Mouse (Mus musculus) liver, postnatal 0 days (tissue): ENCODE measurements at regions not wholly inside any gene's neighbourhood (a gene's known extent, or its start where the extent isn't known, plus 50 kb on each side); places are given as distances from the start of the nearest gene placed in this dataset.

Experiments
- ATAC-seq: fragments of 200-750 bp; cut with Nextera tagmentation; 2 replicates; pipeline ENCODE4 v1.8.0; 2017; ENCODE audit warnings: mild to moderate bottlenecking, moderate library complexity
- DNase-seq: peaks from one replicate; pipeline ENCODE4 v3.0.0-alpha.2; 2016
- H3K27ac ChIP-seq: fragments of 300-500 bp; sonication (generic); 2 replicates; pipeline ENCODE4 v1.5.1; 2014; ENCODE audit warnings: antibody characterized with exemption, moderate library complexity, mild to moderate bottlenecking, low read depth
- H3K27me3 ChIP-seq: fragments of 300-500 bp; sonication (generic); 2 replicates; pipeline ENCODE4 v1.6.1; 2014; ENCODE audit warnings: low read length, control low read depth, mixed read lengths; ENCODE audit not compliant: insufficient read depth
- H3K36me3 ChIP-seq: fragments of 300-500 bp; sonication (generic); replicated peaks from 2 replicates; pipeline ENCODE4 v1.6.1; 2014; ENCODE audit warnings: mild to moderate bottlenecking, control low read depth, low read length, moderate library complexity, mixed read lengths; ENCODE audit not compliant: insufficient read depth
- H3K4me1 ChIP-seq: fragments of 300-500 bp; sonication (generic); 2 replicates; pipeline ENCODE4 v1.6.1; 2014; ENCODE audit warnings: antibody characterized with exemption, mild to moderate bottlenecking, control low read depth; ENCODE audit not compliant: insufficient read depth
- H3K4me2 ChIP-seq: fragments of 300-500 bp; sonication (generic); 2 replicates; pipeline ENCODE4 v1.6.1; 2014; ENCODE audit warnings: low read depth, mild to moderate bottlenecking, low read length, moderate library complexity, mixed read lengths
- H3K4me3 ChIP-seq: fragments of 300-500 bp; sonication (generic); 2 replicates; pipeline ENCODE4 v1.5.1; 2014; ENCODE audit warnings: low read depth, low read length
- H3K9ac ChIP-seq: fragments of 300-500 bp; sonication (generic); replicated peaks from 2 replicates; pipeline ENCODE4 v1.6.1; 2014; ENCODE audit warnings: mild to moderate bottlenecking, moderate library complexity
- H3K9me3 ChIP-seq: fragments of 300-500 bp; sonication (generic); 2 replicates; pipeline ENCODE4 v1.6.1; 2016; ENCODE audit warnings: mild to moderate bottlenecking, control low read depth, low read length, mixed read lengths
- CTCF ChIP-seq: sonication (generic); IDR thresholded peaks from 2 replicates; pipeline ENCODE4 v1.5.1; 2016; ENCODE audit warnings: antibody characterized with exemption, low read depth
- EP300 ChIP-seq: IDR thresholded peaks from 2 replicates; pipeline ENCODE4 v1.6.1; 2016; ENCODE audit warnings: antibody characterized with exemption, low read depth, mild to moderate bottlenecking
- WGBS: fragments of 180-500 bp; shearing (Covaris S2); extraction: QIAGEN DNeasy Blood & Tissue Kit; methylation state at CpG from one replicate; pipeline ENCODE4 v1.1.7; 2014; ENCODE audit not compliant: insufficient replicate concordance; 5-methylcytosine and 5-hydroxymethylcytosine counted together

- Histone ChIP-seq H3K27ac (no peak overlapping the region), H3K36me3 (no peaks in the 10 kb centered on the region)
- no peak for DNase-seq
Measured at GRCm38 (mm10) chr1:80025863-80026616, 165.1 kb upstream of the Serpine2 start.

GRCm38 (mm10) chr1:80023518-80024095, 162.6 kb upstream of the Serpine2 start:
- ATAC-seq (no peak), DNase-seq (no peak)
- TF ChIP-seq EP300 = no peak
- no peak for TF ChIP-seq CTCF
- H3K4me2 ChIP-seq = no peak overlapping the region
- WGBS = 57% methylated on average over 6 of the region's 6 CpGs
- peaks cover 8% of the 10 kb centered on the region for H3K4me1 ChIP-seq
- no peaks in the 10 kb centered on the region for H3K9me3 ChIP-seq
- no peak overlapping the region for H3K9ac ChIP-seq
- no peak overlapping the region for H3K4me3 ChIP-seq
- no peaks in the 10 kb centered on the region for H3K36me3 ChIP-seq
- H3K27ac ChIP-seq = no peak overlapping the region
- no peaks in the 10 kb centered on the region for H3K27me3 ChIP-seq

More at GRCm38 (mm10) chr1:80025863-80026616, 165.1 kb upstream of the Serpine2 start:
- ATAC-seq = no peak; the same call in 1 of the 2 replicates
- peaks cover 21% of the 10 kb centered on the region for H3K4me1 ChIP-seq
- no peak overlapping the region for H3K4me2 ChIP-seq
- no peaks in the 10 kb centered on the region for H3K9me3 ChIP-seq
- 64% methylated on average over 4 of the region's 4 CpGs for WGBS
- no peaks in the 10 kb centered on the region for H3K27me3 ChIP-seq
- no peak overlapping the region for H3K9ac ChIP-seq
- TF ChIP-seq CTCF = no peak
- no peak for TF ChIP-seq EP300
- no peak overlapping the region for H3K4me3 ChIP-seq

GRCm38 (mm10) chr1:80021866-80022265, 160.9 kb upstream of the Serpine2 start:
- Histone ChIP-seq H3K4me1 (peaks cover 8% of the 10 kb centered on the region), H3K27me3 (no peaks in the 10 kb centered on the region), H3K9ac (no peak overlapping the region), H3K36me3 (no peaks in the 10 kb centered on the region), H3K9me3 (no peaks in the 10 kb centered on the region), H3K4me3 (no peak overlapping the region), H3K4me2 (no peak overlapping the region), H3K27ac (no peak overlapping the region)
- ATAC-seq = no peak
- DNase-seq = no peak
- WGBS = 63% methylated on average over 3 of the region's 3 CpGs
- TF ChIP-seq CTCF = no peak
- no peak for TF ChIP-seq EP300

GRCm38 (mm10) chr1:80018391-80019065, 157.5 kb upstream of the Serpine2 start:
- Histone ChIP-seq H3K27ac (no peak overlapping the region), H3K4me3 (no peak overlapping the region), H3K9ac (no peak overlapping the region), H3K27me3 (no peaks in the 10 kb centered on the region), H3K4me2 (no peak overlapping the region), H3K9me3 (no peaks in the 10 kb centered on the region), H3K4me1 (peaks cover 3% of the 10 kb centered on the region; the same call in 1 of the 2 replicates), H3K36me3 (no peaks in the 10 kb centered on the region)
- no peak for ATAC-seq
- TF ChIP-seq CTCF = no peak
- TF ChIP-seq EP300 = no peak
- DNase-seq = no peak
- WGBS = 47% methylated on average over 11 of the region's 11 CpGs

GRCm38 (mm10) chr1:80015474-80015873, 154.5 kb upstream of the Serpine2 start:
- TF ChIP-seq EP300 = no peak
- TF ChIP-seq CTCF = no peak
- no peak overlapping the region for H3K27ac ChIP-seq
- no peak overlapping the region for H3K4me2 ChIP-seq
- ATAC-seq (no peak; the same call in 1 of the 2 replicates), DNase-seq (no peak)
- no peaks in the 10 kb centered on the region for H3K36me3 ChIP-seq
- 44% methylated on average over 5 of the region's 5 CpGs for WGBS
- H3K9me3 ChIP-seq = no peaks in the 10 kb centered on the region
- H3K27me3 ChIP-seq = no peaks in the 10 kb centered on the region
- no peak overlapping the region for H3K9ac ChIP-seq
- H3K4me1 ChIP-seq = no peaks in the 10 kb centered on the region
- no peak overlapping the region for H3K4me3 ChIP-seq

GRCm38 (mm10) chr1:80014586-80014985, 153.6 kb upstream of the Serpine2 start:
- TF ChIP-seq EP300 = no peak
- TF ChIP-seq CTCF = no peak
- H3K4me3 ChIP-seq = no peak overlapping the region
- no peak overlapping the region for H3K9ac ChIP-seq
- no peaks in the 10 kb centered on the region for H3K4me1 ChIP-seq
- H3K9me3 ChIP-seq = no peaks in the 10 kb centered on the region
- H3K27me3 ChIP-seq = no peaks in the 10 kb centered on the region
- DNase-seq (no peak), ATAC-seq (no peak)
- no peak overlapping the region for H3K4me2 ChIP-seq
- no peaks in the 10 kb centered on the region for H3K36me3 ChIP-seq
- no peak overlapping the region for H3K27ac ChIP-seq
- WGBS = 79% methylated on average over 2 of the region's 2 CpGs
